Mouse (Mus musculus): ENCODE results near the gene Ube2s. TPM values are rescaled to one million over a fixed set of nuclear protein-coding genes. Genes with fewer than 3 reads are reported as not detected.

Gene Ube2s
- total RNA-seq, 2 experiments from 2014 or later, result 190 to 280 TPM

DNA sequence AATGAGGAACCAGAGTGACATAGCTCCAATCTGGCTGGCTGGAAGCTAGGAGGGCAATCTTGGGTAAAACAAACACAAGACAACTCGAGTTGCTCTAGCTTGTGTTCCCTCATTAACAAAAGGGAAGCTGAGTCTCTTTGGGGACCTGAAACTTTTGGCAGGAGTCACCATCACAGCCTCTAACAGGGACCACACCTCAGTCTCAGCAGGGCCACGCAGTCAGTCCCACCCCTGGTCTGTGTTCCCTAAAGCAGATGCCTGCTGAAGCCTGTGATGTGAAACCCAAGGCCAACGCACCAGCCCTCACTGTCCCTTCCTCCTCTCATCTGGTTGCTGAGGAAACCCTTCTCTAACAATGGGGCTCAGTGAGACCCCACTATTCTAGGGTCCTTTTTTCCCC is 30.3 kb downstream of the Ube2s start:
- ATAC-seq (replicated peaks; ENCODE audit: poor library complexity), result peak; percentile 27; the same call in 1 of the 2 replicates

DNA sequence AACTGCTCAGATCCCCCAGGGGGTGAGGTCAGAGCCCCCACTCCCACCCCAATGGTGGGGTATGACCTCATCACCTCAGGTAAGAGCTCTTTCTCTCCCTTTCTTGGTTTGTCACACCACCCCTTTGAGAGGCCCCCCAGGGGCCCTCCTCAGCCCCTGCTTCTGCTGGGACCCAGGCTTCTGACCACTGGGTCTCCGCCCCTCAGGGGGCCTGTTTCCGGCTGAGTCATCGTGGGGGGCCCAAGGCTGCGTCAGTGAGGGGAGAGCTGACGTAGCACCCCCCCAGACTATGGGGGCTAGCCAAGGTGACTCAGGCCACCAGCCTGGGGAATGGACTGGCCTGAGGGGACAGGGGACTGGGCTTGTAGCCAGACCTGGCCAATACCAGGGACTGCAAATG is 32.5 kb downstream of the Ube2s start:
- no peak for ATAC-seq (replicated peaks; ENCODE audit: poor library complexity)

DNA sequence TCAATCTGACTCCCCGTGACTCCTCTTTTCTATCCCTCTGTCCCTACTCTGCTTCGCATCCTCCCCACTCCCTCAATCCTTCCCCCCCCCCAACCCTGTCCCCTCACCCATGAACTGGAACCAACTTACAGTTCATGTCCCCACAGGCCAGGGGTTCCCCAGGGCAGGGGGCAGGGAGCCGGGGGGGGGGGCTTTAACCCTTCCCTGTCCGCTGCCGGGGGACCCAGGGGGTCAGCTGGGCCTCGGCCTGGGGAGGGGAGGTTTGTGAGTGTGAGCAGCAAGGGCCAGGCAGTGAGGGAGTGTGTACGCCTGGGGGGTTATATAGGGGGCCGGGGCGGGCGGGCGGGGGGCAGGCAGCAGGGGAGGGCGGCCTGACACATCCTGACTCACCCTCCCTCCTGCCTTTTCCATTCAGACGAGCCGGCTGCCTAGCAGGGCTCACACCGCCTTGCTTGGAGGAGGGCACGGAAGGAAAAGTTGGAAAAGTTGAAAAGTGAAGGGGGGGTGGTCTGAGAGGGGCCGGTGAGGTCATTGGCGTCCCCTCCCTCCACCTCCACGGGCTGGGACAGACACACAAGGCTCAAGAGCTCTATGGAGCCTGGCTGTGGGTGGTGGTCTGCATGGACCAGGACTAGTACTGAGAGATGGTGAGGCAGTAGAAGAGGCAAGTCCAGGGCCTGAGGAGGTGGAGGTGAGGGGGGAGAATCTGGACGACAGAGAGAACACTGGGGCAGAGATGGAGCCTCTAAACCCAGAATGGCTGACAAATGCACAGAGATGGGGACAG is 34.3 kb downstream of the Ube2s start:
- ATAC-seq (replicated peaks; ENCODE audit: poor library complexity), result no peak

DNA sequence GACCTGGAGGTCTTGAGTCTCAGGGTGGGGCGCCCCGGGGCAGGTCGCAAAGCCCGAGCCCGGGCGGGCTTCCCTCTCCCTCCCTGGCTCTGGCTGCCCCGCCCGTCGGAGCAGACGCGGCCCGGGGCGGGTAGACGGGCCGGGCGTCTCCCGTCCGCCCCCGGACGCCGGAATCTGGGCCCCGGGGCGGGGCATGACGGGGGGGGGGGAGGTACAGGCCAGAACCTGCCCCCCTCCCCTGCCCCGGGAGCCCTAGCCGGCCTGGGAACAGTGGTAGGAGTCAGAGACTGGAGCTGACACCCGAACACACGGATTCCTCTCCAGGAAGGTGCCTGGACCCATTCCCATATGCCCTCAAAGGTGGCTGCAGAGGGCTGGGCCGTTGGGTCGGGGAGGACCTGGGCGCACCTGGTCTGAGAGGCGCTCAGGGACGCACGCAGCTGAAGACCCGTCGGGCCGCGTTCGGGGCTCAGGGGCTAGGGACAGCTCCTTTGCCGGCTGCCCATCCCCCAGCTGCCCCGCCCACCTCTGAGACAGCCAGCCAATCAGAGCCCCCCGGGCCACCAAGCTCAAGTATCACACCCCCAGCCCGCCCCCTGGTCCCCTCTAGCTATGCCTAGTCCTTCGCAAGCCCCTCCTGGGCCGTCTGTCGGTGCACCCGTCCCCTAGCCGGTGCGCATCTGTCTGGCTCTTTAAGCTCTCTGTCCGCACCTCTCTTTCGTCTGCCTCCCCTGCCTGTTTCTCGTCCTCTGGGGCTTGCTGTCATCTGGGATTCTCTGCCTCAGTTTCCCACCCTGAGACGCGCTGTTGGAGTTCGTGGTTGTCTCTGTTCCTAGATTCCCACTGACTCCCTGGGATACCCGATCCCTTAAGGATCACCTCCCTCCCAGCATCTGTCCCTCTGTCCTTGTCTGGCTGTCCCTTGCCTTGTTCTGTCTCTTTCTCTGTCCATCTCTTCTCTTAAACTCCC is 35.2 kb downstream of the Ube2s start:
- ATAC-seq (replicated peaks; ENCODE audit: poor library complexity), result peak; percentile 40

DNA sequence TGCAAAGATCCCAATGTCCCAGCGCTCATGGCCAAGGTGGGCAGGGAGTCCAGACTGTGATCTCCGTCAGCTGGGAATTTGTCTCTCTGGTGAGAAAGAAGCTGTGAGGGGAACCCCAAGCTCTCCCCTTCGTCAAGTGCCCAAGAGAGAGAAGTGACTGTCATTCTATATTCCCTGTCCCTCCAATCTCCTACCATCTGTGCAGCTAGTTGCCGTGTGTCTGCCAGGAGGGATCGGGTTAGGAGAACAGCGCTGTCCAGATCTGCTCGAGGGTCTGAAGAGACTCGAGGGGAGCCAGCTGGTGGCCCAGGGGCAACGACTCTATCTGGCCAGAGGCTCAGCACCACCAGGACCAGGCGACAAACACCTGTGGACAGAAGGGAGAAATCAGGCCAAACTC is 36.3 kb downstream of the Ube2s start:
- no peak for ATAC-seq (replicated peaks; ENCODE audit: poor library complexity)

DNA sequence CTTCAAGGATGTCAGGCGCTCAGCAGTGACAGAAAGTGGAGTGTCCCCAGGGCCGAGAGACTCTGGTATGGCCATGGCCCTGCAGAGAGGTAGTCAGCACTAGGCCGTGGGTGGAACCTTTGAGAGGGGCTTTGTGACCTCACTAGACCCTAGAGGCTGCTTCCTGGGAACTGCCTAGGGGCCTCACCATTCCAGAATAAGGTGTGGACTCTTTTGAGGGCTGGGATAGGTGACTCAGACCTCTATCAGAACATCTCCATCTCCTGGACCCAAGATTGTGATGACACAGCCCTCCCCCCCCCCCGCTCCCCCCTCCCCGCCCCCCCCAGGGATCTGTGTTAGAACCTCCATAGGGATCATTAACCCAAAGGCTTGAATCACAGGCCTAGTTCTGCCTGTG is 41.2 kb downstream of the Ube2s start, which contains the start of gene Fam71e2:
Gene Fam71e2, minus strand, starts transcription at position 101 of the 400 bp plus-strand sequence.
- ATAC-seq (replicated peaks; ENCODE audit: poor library complexity), result no peak

DNA sequence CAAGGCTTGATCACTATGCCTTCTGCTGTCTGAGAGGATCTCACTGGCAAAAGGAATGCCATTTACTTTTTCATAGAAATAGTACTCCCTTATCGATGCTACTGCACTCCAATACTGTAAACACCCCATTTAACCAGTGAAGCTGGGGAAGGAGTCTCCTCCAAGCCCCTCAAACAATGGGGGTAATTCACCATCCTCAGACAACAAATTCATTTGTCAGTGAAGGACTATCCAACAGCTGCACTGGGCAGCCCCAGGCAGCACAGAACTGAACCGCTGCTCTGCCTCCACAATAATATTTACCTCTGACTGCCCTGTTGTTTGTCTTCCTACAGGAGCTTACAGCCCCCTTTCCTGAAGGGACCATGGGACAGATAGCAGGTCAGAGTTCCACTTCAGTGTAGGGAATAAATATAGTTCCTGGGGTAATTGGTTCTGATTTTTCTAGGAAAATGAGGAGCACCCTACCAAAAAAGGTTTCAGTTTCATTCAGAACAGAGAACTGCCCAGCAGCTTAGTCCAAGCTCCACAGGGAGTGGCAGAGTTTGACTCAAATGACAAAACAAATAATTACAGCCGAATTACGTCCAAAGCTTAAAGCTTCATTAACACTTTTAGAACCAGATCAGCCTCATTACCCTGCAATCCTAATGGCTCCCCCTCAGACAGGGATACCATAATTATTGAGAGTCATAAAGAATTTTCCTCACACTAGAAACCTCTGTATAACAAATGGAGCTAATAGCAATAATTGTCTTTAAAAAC is 47.3 kb downstream of the Ube2s start:
- ATAC-seq (replicated peaks; ENCODE audit: poor library complexity), result no peak

DNA sequence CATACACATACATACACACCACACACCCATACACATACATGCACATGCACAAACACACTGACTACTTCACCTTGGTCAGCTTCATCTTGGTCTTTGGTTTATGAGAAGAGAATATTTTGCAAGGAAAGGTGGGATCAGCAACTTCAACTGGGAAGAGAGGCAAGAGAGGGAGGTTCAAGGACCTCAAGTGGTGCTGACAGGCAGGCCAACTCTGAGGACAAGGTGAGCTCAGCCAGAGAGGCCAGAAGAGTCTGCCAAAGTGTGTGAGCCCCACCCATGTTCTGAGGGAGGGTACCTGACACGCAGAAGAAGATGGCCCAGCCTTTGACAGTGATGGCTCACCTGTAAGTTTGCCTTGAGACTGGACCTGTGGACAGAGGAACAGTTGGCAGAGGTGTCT is 52.7 kb downstream of the Ube2s start:
- no peak for ATAC-seq (replicated peaks; ENCODE audit: poor library complexity)

DNA sequence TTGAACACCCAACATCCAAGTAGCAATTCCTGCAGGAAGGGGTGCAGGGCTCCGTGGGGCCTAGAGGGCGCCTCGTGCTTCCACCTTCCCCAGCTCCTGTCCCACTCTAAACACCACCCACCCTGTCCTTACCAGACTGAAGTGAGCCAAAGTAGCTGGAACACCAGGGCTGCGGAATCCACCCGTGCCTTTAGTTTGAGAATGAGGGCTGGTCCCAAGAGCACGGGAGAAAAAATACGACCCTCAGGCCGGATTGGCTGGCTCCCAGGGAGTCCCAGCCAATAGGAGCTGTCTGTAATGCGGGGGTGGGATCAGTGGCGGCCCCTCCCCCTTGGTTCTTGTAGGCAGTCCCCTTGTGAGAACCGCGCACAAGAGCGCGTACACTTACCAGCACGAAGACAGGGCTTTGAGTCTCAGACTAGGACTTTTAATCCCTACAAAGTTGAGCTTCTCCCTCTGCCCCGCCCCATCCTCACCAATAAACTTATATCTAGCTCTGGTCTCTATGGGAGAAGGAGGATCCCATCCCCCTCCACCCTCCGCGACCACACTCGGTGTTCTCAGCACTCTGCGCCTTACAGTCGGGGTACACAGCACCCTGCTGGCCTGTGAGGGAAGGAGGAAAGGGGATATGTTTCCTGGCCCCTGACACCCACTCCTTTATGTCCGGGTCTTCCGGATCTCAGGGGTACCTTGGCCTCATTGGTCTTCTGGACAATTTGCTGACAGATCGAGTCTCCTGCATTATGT is 59.4 kb downstream of the Ube2s start, which contains the start of gene Cox6b2:
Gene Cox6b2, minus strand, starts transcription at position 274 of the 750 bp plus-strand sequence.
- ATAC-seq (replicated peaks; ENCODE audit: poor library complexity), result peak; percentile 77

DNA sequence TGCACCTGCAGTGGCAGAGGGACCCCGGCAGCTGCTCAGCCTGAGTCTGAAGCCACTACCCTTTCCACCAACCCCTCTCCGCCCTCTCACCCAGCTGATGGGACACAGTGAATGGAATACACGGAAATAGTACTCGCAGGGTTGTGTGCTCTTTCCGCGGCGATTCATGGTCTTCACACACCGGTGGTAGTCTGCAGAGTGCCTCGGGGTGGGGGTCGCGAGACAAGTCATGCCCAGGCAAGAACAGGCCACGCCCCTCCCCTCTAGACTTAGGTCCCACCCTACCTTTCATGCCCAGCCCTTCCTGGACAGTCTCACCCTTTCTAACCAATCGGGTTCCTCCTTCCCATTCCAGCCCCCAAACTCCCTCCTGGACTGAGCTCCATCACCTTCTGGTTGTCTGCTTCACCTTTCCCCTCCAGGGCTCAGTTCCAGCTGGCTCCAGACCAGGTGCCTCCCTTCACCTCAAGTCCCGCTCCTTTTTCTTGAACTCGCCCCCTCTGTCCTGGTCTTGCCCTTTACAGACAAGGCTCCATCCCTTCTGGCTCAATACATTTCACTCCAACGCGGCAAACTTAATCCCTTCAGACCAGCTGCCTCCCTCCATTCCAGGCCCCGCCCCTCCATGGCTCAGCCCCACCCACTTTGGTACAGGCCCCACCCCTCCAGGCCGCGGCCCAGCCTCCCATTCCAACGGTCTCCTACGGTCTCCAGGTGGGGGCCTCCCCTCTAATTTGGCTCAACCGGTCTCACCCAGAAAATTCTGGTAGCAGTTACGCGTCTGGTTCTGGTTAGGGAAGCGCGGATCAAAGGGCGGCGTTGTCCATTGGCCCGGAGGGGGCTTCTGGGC is 60.2 kb downstream of the Ube2s start:
- ATAC-seq (replicated peaks; ENCODE audit: poor library complexity), result peak; percentile 55

DNA sequence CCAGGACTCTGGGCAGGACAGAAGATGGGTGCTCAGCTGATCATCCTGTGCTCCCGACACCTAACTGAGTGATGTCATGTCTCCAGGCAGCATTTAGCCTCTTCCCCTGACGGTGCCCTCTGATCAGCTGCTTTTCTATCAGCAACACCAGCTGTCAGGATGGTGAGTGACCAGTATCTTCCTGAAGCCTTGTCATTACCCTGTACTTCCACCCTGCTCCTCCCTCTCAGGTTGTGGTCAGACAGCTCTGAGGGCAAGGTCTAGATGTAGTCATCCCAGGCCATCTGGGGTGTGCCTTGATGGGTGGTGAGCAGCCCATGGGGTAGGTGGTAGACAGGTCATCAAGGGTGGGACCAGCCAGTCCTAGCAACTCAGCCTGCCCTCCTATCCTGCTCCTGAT is 63.2 kb downstream of the Ube2s start:
- no peak for ATAC-seq (replicated peaks; ENCODE audit: poor library complexity)

DNA sequence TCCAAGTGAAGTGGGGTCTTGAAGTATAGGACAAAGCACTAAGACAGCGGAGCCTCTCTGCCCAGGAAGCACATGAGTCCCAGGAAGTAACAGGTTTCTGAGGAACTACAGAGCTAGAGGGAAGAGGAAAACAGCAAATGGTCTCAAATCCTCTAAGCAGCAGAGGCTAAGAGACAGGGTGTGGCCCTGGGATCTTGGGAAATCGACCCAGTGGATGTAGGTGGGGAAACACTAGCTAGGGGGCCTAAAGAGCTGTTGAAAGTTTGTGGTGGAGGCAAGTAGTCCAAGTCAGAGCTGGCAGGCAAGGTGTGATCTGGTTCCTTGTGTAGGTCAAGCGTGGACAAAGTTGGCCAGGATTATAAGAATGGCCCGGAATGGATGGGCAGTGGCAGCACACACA is 64.1 kb downstream of the Ube2s start:
- ATAC-seq (replicated peaks; ENCODE audit: poor library complexity), result no peak

DNA sequence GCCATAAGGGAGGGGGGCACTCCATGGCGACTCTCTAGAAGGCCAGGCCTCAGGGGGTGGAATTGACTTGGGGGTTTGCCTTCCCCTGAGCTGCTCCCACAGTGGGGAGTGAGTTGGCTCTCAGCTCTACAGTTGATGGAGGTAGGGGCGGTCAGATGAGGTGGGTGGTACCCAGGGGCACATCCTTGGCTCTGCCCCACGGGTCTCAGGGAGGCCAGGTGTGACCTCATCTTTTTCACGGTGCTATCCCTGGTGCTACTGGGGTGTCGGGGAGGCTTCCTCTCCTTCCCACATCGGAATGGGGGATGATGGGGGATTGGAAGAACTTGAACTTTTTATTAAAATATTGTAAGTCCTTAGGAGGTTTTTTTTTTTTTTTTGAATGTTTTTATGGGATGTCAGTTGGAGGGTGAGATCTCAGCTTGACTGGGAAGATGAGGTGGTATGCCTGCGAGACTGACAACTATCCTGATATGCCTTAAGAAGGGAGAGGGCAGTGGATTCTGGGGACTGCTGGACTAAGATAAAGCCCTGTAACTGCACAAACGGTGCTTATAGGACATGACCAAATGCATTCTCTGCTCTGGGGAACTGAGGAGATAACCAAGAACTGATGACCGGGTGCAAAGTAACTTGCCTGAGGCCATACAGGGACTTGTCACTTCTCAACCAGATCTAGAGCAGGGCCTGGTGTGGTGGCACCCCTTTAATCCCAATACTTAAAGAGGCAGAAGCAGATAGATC is 65.1 kb downstream of the Ube2s start:
- ATAC-seq (replicated peaks; ENCODE audit: poor library complexity), result peak; percentile 48

DNA sequence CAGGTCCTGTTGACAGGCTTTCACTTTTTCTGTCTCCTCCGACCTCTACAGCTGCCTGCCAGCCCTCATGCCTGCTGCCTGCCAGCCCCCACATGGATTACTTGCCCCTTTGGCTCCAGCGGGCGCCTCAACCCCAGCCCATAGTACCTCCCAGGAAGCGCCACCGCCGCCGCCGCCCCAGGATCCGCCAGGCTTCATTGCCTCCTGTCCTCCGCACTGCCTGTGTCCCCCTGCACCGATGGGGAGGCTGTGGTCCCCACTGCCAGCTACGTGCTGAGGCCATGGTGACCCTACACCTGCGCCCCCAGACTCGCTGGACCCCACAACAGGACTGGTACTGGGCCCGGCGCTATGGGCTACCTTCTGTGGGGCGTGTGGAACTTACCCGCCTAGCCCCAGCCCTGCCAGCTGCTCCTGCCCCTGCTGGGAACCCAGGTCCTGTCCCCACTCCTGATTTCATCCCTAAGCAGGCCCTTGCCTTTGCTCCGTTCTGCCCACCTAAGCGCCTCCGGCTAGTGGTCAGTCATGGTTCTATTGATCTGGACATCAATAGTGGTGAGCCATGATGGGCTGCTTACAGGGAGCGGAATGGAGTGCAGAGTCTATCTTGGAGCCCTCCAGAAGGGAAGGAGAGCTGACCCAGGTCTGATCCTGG is 65.9 kb downstream of the Ube2s start:
- no peak for ATAC-seq (replicated peaks; ENCODE audit: poor library complexity)

DNA sequence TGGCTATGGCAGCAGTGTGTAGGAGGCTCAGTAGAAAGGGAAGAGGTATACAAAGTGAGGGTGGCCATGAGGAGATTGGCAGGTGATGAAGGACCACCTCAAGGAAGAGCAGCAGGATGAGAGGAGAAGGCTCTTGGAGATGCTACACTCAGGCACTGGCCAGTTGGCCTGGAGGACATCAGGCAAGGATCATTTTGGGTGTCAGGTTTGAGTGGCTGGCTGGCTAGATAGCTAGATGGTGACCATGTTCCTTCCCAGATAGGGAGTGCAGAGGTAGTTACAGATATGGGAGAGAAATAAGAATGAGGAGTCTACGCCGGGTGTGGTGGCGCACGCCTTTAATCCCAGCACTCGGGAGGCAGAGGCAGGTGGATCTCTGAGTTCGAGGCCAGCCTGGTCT is 67.5 kb downstream of the Ube2s start:
- ATAC-seq (replicated peaks; ENCODE audit: poor library complexity), result no peak

Measured in megakaryocyte progenitor cell, adult 5-6 weeks (primary cell).